Mouse (Mus musculus) ES-E14 (cell line): Measurements from ENCODE around the gene Wdr63.

Experiments
- CHD2 ChIP-seq: IDR thresholded peaks from 2 replicates; pipeline ENCODE4 v1.6.1; 2014; ENCODE audit warnings: mild to moderate bottlenecking, low read depth, low read length, inconsistent platforms
- MAFK ChIP-seq: IDR thresholded peaks from 2 replicates; pipeline ENCODE4 v1.6.1; 2014; ENCODE audit warnings: mild to moderate bottlenecking, low read depth, low read length, inconsistent platforms; ENCODE audit not compliant: insufficient read depth
- ZC3H11A ChIP-seq: IDR thresholded peaks from 2 replicates; pipeline ENCODE4 v1.6.1; 2012; ENCODE audit warnings: low read depth, mild to moderate bottlenecking, inconsistent platforms, low read length, borderline replicate concordance

DNA sequence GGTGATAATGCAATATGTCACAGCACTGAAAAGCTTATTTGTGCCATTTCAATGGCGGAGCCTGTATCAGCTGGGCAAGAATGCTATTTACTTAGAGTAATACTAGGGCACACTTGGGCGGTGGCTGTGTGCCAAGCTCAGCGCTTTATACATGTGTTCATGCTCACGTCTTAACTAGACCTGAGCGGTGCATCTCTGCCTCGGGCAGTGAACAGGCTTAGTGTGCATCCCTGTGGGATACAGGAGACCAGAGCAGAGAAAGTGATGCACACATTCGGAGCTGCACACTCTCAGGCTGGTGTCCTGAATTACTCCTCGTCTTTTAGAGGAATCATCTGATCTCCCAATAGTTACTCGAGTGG lies 15.5 kb upstream of the Wdr63 start:
- no peak for TF ChIP-seq ZC3H11A
- no peak for TF ChIP-seq MAFK
- TF ChIP-seq CHD2: no peak
